Mouse (Mus musculus): ENCODE data around the gene Sox9.

- TF ChIP-seq CTCF (IDR thresholded peaks at IDR 0.05; ENCODE audit: low read depth, low read length) (no peak), POLR2A (IDR thresholded peaks at IDR 0.05; ENCODE audit: extremely low read depth, insufficient read depth, low read length) (no peak)
Measured at GRCm38 (mm10) chr11:112828553-112829287, 46.7 kb downstream of the Sox9 start.

All from liver, adult 2 months (tissue).